Mouse (Mus musculus): ENCODE measurements around the gene Slc4a5. TPM values are rescaled to one million over a fixed set of nuclear protein-coding genes. Genes with fewer than 3 reads are reported as not detected.

Gene Slc4a5
- polyA plus RNA-seq (2014; fragmentation: Illumina TruSeq; extraction: RNeasy Lipid Tissue Mini Kit (QIAGEN cat#74804); ENCODE audit: insufficient read depth, low read depth, low replicate concordance) = 8.0 TPM

GRCm38 (mm10) chr6:83219814-83220213, at the start of gene Slc4a5:
Slc4a5 (plus strand) TSS chr6:83219828.

GRCm38 (mm10) chr6:83325525-83326393, 106.1 kb downstream of the Slc4a5 start, which contains the start of the genes Mthfd2 and Mob1a:
Mthfd2 (minus strand) TSS chr6:83325908.
Mob1a (plus strand) TSS chr6:83326016.

GRCm38 (mm10) chr6:83348873-83349272, 129.2 kb downstream of the Slc4a5 start, which contains the start of gene Bola3:
Bola3 (plus strand) TSS chr6:83349147.

Other genes with a start within 250 kb of the Slc4a5 start
- 16.3 TPM for gene Dok1, start 186.4 kb upstream of the Slc4a5 start, polyA plus RNA-seq (2014; fragmentation: Illumina TruSeq; extraction: RNeasy Lipid Tissue Mini Kit (QIAGEN cat#74804); ENCODE audit: insufficient read depth, low read depth, low replicate concordance)
- gene Loxl3, start 185.7 kb upstream of the Slc4a5 start, polyA plus RNA-seq (2014; fragmentation: Illumina TruSeq; extraction: RNeasy Lipid Tissue Mini Kit (QIAGEN cat#74804); ENCODE audit: insufficient read depth, low read depth, low replicate concordance) = 3.4 TPM
- gene Aup1, start 165.3 kb upstream of the Slc4a5 start, polyA plus RNA-seq (2014; fragmentation: Illumina TruSeq; extraction: RNeasy Lipid Tissue Mini Kit (QIAGEN cat#74804); ENCODE audit: insufficient read depth, low read depth, low replicate concordance) = 127 TPM
- 34.7 TPM for gene Htra2, start 164.6 kb upstream of the Slc4a5 start, polyA plus RNA-seq (2014; fragmentation: Illumina TruSeq; extraction: RNeasy Lipid Tissue Mini Kit (QIAGEN cat#74804); ENCODE audit: insufficient read depth, low read depth, low replicate concordance)
- gene Dqx1, start 162.0 kb upstream of the Slc4a5 start, polyA plus RNA-seq (2014; fragmentation: Illumina TruSeq; extraction: RNeasy Lipid Tissue Mini Kit (QIAGEN cat#74804); ENCODE audit: insufficient read depth, low read depth, low replicate concordance) = 2.2 TPM
- gene Tlx2, start 149.5 kb upstream of the Slc4a5 start, polyA plus RNA-seq (2014; fragmentation: Illumina TruSeq; extraction: RNeasy Lipid Tissue Mini Kit (QIAGEN cat#74804); ENCODE audit: insufficient read depth, low read depth, low replicate concordance) = not detected
- gene Pcgf1, start 142.0 kb upstream of the Slc4a5 start, polyA plus RNA-seq (2014; fragmentation: Illumina TruSeq; extraction: RNeasy Lipid Tissue Mini Kit (QIAGEN cat#74804); ENCODE audit: insufficient read depth, low read depth, low replicate concordance) = 16.3 TPM
- 2.9 TPM for gene Lbx2, start 133.5 kb upstream of the Slc4a5 start, polyA plus RNA-seq (2014; fragmentation: Illumina TruSeq; extraction: RNeasy Lipid Tissue Mini Kit (QIAGEN cat#74804); ENCODE audit: insufficient read depth, low read depth, low replicate concordance)
- 1.3 TPM for gene Ccdc142, start 118.2 kb upstream of the Slc4a5 start, polyA plus RNA-seq (2014; fragmentation: Illumina TruSeq; extraction: RNeasy Lipid Tissue Mini Kit (QIAGEN cat#74804); ENCODE audit: insufficient read depth, low read depth, low replicate concordance)
- gene Gm42688, start 118.2 kb upstream of the Slc4a5 start, polyA plus RNA-seq (2014; fragmentation: Illumina TruSeq; extraction: RNeasy Lipid Tissue Mini Kit (QIAGEN cat#74804); ENCODE audit: insufficient read depth, low read depth, low replicate concordance) = 1.8 TPM
- 86.8 TPM for gene Mrpl53, start 110.8 kb upstream of the Slc4a5 start, polyA plus RNA-seq (2014; fragmentation: Illumina TruSeq; extraction: RNeasy Lipid Tissue Mini Kit (QIAGEN cat#74804); ENCODE audit: insufficient read depth, low read depth, low replicate concordance)
- 17.2 TPM for gene Mogs, start 104.3 kb upstream of the Slc4a5 start, polyA plus RNA-seq (2014; fragmentation: Illumina TruSeq; extraction: RNeasy Lipid Tissue Mini Kit (QIAGEN cat#74804); ENCODE audit: insufficient read depth, low read depth, low replicate concordance)
- gene Wbp1, start 98.3 kb upstream of the Slc4a5 start, polyA plus RNA-seq (2014; fragmentation: Illumina TruSeq; extraction: RNeasy Lipid Tissue Mini Kit (QIAGEN cat#74804); ENCODE audit: insufficient read depth, low read depth, low replicate concordance) = 67.8 TPM
- 19.2 TPM for gene Ino80b, start 94.4 kb upstream of the Slc4a5 start, polyA plus RNA-seq (2014; fragmentation: Illumina TruSeq; extraction: RNeasy Lipid Tissue Mini Kit (QIAGEN cat#74804); ENCODE audit: insufficient read depth, low read depth, low replicate concordance)
- 22.6 TPM for gene Rtkn, start 84.4 kb upstream of the Slc4a5 start, polyA plus RNA-seq (2014; fragmentation: Illumina TruSeq; extraction: RNeasy Lipid Tissue Mini Kit (QIAGEN cat#74804); ENCODE audit: insufficient read depth, low read depth, low replicate concordance)
- gene Wdr54, start 63.4 kb upstream of the Slc4a5 start, polyA plus RNA-seq (2014; fragmentation: Illumina TruSeq; extraction: RNeasy Lipid Tissue Mini Kit (QIAGEN cat#74804); ENCODE audit: insufficient read depth, low read depth, low replicate concordance) = 6.7 TPM
- gene 1700003E16Rik, start 63.4 kb upstream of the Slc4a5 start, polyA plus RNA-seq (2014; fragmentation: Illumina TruSeq; extraction: RNeasy Lipid Tissue Mini Kit (QIAGEN cat#74804); ENCODE audit: insufficient read depth, low read depth, low replicate concordance) = 3.6 TPM
- gene Dctn1, start 53.9 kb upstream of the Slc4a5 start, polyA plus RNA-seq (2014; fragmentation: Illumina TruSeq; extraction: RNeasy Lipid Tissue Mini Kit (QIAGEN cat#74804); ENCODE audit: insufficient read depth, low read depth, low replicate concordance) = 44.7 TPM
- 3.9 TPM for gene Mthfd2, start 106.1 kb downstream of the Slc4a5 start, polyA plus RNA-seq (2014; fragmentation: Illumina TruSeq; extraction: RNeasy Lipid Tissue Mini Kit (QIAGEN cat#74804); ENCODE audit: insufficient read depth, low read depth, low replicate concordance)
- 55.0 TPM for gene Mob1a, start 106.2 kb downstream of the Slc4a5 start, polyA plus RNA-seq (2014; fragmentation: Illumina TruSeq; extraction: RNeasy Lipid Tissue Mini Kit (QIAGEN cat#74804); ENCODE audit: insufficient read depth, low read depth, low replicate concordance)
- 71.9 TPM for gene Bola3, start 129.3 kb downstream of the Slc4a5 start, polyA plus RNA-seq (2014; fragmentation: Illumina TruSeq; extraction: RNeasy Lipid Tissue Mini Kit (QIAGEN cat#74804); ENCODE audit: insufficient read depth, low read depth, low replicate concordance)
- 4.4 TPM for gene Tet3, start 239.3 kb downstream of the Slc4a5 start, polyA plus RNA-seq (2014; fragmentation: Illumina TruSeq; extraction: RNeasy Lipid Tissue Mini Kit (QIAGEN cat#74804); ENCODE audit: insufficient read depth, low read depth, low replicate concordance)

Measured in lung, adult 10 weeks (tissue).